Mouse (Mus musculus) ES-Bruce4 (cell line): ENCODE measurements at regions not wholly inside any gene's neighbourhood (a gene's known extent, or its start where the extent isn't known, plus 50 kb on each side); places are given as distances from the start of the nearest gene placed in this dataset.

Experiments used
- CTCF ChIP-seq: IDR thresholded peaks from one replicate; pipeline ENCODE4 v1.8.1; 2011; ENCODE audit warnings: low read depth, low read length
- EP300 ChIP-seq: IDR thresholded peaks from 2 replicates; pipeline ENCODE4 v1.6.1; 2011; ENCODE audit warnings: low read depth, low read length; ENCODE audit not compliant: insufficient read depth

DNA sequence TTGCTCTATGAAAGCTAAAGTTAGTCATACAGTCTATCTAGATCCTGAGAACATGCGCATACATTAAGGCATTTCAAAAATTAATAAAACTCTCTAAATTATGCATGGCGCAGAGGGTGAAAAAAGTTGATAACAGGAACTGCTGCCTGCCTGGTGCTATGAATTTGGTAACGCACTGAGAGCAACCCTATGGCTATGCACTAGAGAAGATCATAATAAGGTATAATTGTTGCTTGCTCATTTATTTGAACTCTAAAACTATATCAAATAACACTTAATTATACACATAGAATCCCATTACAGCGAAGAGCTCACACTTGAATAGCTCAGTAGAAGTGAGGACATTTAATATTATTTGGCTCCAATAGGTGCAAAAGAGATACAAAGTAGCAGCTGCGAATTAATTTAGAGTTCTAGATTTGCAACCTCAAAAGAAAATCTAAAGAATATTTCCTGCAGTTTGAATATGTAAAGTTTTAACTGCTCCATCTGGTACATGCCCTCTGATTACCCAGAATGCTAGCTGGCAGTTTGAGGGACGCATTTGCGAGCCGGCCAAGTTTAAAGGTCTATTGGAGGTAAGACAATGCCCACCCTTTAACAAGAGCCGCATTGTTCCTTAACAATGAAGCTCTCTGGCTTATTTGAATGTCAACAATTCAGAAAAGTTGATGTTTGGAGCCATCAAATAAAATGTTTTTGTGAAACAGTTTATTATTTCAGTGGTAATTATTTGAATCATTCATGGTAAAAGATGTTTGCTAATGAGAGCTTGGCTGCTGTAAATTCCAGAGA lies 56.0 kb upstream of the Fbxl4 start:
- TF ChIP-seq CTCF (no peak), EP300 (no peak)
